Mouse (Mus musculus) ovary, postnatal 36 days (tissue): Measurements from ENCODE around the gene Grip2.
A peak's percentile ranks its signal among the peaks of the same experiment; 100 is the strongest.

Source experiments
- DNase-seq: peaks from one replicate; pipeline ENCODE4 v3.0.0; 2022; ENCODE audit warnings: low spot score, mixed read lengths

The Grip2 gene

DNA sequence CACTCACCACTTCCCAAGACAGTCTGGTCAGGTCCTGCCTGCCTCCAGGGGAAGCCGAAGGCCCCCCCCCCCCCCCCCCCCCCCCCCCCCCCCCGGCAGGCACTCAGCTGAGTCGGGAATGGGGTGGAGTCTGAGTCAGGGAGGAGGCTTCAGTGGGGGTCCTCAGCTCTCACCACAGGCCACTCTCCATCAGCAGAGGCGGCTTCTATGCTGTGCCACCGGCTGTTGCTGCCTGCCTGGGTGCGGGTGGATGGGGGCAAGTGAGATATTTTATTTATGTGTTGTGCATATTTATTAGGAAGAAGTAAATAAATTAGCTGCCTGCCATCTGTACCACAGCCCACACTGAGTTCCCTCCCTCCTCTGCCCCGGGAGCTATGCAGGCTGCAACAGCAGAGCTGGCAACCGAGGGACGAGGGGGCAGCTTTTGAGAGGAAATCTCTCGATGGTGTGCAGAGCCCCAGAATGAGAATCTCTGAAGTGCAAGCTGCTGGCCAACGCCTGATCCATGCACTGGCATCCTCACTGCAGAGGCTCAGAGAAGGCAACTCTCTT lies at the start of gene Grip2:
Grip2 (minus strand) TSS at position 235 of the 555 bp plus-strand sequence.
- DNase-seq, result no peak

DNA sequence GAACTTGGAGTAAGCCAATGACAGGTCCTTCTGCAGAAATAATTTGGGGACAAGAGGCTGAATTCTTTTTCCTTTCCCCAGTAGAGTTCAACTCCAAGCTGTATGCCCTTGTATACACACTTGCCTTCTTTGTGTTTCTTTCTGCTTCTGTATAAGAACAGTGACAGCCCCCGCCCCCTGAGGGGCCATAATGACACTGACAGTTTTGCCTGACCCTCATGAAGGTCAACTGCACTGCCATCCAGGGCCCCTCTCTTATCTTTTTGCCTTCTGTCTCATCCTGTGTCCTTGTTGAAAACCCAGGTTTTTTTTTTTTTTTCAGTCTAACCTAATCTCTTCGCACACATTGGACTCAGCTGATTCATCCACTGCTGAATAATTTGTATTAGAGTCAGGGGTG lies 45.7 kb upstream of the Grip2 start:
- no peak for DNase-seq

DNA sequence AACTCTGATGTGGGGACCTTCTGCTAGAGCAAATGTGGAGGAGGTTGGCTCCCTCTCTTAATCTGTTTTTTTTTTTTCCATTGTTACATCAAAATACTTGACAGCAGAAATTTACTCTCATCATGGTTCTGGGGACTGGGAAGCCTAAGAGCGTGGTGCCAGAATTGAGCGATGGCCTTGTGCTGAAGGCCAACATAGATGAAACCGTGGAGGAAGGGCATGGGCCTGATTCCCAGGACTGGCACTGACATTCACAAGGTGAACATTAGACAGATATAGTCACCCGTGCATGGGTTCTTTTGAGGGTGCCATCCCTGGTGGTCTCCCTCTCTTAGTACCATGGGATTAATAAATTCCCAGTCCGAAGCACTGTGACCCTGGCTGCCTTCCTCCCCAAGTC lies 41.0 kb upstream of the Grip2 start:
- DNase-seq, result peak; percentile 11

DNA sequence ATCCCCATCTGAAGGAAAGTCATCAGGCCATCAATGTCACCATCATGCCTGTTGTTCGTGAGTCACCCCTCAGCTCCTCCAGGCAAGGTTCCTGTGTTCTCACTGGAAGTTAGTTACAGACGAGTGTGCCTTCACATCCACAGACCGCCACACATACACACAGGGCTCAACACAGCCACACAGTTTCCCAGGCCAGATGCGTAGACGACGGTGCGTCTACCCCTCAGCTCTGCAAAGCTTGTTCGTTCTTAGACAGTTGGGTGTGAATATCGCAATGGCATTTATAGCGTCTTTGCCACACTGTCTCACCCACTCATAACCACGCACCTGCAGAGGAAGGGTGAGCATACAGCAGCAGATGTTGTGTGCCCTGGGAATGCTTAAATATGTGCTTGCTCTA lies 38.6 kb upstream of the Grip2 start:
- DNase-seq, result no peak

DNA sequence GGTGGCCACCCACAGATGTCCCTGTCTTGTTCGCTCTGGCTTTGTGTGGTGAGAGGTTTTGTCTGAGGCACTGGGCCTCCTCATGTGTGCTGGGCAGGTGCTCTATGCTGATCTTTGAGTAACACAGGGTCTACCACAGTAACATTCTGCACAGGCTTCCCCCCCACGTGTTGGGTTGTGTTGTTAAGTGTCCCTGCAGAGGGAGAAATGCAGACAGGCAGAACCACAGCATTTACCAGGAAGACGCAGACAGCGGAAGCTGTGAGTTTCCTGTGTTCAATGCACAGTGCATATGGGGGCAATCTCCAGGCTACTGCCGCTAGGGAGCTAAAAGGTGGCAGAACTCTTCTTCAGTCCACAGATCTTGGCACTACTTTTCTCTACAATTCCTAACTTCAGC lies 37.5 kb upstream of the Grip2 start:
- DNase-seq, result no peak

DNA sequence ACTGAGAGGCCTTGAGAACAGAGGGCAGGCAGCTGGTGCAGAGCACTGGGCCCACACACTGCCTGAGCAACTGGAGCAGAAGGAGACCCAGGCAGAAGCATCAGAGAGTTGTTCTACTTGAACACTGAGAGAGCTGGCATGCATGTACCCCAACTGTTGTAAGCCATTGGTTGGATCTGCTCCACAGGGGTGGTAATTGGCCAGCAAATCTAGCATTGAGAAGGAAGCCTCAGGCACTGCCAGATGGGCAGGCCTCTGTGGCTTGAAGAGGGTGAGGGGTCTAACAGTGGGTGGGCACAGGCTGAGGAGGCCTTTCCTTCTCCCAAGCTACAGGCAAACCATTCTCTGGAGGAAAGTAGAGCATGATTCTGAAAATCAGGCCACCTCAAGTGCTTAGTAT lies 35.8 kb upstream of the Grip2 start:
- DNase-seq, result no peak

DNA sequence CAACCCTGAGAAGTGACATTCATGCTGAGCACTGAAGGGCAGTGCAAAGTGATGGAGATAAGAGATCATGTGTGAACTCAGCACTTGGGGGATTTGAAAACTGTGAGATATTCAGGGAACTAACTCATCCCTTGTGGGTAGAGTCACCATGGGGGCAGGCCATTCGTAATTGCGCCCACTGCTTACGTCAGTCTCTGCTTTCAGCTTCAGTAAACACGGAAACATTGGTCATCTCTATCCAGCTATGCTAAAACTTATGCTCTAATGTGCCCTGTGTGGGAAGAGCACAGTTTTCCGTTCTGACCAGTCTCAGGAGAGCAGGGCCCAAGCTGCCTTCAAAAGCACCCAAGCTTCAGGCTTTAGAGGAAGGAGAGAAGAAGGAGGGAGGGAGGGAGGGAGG lies 31.3 kb upstream of the Grip2 start:
- DNase-seq, result no peak

DNA sequence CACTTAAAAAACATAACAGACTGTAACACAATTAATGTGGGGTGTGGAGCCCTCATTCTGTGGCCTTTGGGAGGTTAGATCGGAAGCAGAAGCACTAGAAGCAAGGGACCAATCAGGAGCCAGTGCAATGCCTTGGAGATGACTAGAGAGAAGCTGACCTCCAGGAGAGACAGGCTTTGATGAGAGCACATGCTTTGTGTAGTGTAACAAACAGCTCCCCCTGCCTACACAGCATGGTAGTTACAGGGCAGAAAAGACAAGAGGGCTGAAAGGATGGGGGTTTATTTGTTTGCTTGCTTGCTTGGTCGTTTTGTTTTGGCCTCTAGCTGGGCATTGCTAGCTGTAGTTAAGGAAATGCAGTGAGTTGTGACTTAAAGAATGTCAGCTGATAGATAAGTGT lies 25.5 kb upstream of the Grip2 start:
- DNase-seq, result no peak

DNA sequence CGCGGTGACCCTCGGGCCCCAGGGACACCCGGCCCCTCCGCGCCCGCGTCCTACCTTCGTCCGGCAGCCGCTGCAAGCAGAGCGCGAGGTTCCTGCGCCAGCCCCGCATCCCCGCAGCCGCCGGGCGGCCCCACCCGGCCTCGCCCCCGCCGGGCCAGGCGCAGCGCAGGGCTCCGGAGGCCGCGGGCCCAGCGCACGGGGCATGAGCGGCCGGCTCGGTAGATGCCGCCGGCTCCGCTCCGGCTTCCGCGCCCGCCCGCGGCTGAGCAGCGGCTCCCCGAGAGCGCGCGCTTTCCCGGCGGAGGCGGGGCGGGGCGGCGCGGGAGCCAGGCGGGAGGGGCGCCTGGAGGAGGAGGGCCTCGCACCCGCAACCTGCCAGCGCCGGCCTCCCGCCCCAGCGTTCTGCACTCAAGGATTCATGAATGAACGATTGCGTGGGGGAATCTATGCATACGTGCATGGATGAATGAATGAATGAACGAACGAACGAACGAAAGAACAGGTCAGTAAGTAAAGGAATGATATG lies 16.6 kb upstream of the Grip2 start:
- DNase-seq, result no peak

DNA sequence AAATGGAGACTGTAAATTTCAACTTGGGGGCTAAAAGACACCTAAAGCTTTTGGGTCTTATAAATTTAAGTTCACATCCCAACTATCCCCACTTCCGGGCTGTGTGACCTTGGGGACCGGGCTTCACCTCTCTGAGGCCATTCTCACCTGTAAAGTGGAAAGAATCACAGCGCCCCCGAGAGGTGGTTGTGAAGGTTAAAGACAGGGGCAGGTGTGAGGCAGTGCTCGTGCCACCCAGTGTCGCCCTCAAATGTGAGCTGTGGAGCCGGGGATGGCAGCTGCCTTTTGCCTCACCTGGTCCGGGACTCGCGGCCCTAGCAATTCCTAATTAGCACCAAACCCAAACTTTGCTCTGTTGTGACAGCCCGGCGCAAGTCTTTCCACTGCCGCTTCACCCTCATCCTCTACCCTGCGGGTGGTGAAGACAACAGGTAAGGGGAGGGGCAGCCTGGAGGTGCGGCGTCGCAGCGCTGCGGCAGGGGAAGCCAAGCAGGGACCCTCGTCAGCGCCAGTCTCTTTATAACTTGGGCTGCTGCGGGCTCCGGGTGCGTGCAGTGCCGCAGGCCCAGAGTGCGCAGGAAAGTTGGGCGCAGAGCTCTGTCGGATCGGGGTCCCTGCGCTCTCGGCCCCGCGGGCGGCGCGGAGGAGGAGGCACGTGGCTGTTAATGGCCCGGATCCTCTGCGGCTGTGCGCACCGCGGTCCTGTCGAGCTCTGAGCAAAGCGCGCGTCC lies 16.0 kb upstream of the Grip2 start:
- no peak for DNase-seq

DNA sequence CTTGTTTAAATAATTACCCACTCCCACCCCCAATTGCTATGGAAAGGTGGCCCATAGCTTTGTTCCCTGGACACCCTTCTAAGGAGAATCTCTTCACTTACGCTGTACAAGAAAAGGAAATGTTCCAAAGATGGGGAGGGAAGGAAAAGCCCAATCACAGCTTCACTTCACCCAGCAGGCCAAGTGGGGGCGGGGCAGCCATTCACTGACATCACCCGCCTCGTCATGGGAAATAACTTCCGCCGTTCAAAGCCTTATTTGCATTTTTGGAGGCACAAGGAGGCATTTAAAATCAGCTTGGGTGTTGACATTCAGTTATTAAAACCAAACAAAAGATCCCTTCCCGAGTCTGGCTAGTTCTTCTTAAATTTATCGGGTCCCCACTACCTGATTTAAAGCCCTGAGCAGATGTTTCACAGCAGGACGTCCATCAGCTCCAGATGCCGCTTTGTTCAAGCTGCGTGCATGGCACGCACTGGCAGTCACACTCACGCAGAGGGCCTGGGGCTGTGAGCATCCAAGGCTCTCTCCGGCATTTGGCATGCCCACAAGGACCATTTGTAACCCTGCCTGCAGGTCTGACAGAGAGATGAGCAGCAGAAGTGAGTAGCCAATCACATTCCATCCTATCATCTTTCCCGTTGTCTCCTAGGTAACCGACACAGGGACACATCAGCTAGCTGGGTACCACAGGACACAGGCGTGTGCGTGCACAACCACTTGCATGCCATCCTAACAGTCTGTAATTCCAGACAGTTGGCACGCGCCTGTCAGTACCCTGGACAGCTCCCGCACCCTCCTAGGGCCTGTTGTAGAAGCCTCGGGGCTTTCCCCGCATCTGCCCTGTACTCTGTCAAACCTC lies 12.2 kb upstream of the Grip2 start:
- peak; percentile 73 for DNase-seq

DNA sequence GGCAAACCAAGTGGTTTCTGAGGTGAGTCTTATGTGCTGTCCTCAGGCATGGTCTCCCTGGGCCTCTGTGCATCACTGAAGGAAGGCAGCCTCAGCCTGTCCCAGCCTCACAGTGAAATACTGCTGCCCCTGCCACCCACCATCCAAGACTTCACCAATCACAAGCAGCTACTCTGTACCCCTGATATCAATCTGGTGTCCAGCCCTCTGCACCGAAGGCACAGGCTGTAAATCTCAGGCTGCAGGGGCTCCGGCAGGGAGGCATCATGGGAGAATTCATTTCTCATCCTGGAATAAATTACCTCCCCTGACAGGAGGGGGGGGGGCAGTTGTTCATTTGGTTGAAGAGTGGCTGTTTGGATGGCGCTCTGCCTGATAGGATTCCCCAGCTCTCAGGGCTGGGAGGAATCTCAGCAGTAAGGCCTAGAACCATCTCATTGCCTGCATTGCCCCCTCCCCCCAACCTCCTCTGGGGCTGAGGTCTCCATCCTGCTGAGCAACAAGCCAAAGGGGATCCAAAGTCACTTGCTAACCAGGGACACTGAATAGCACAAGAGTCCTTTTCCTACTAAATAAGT lies 5.9 kb upstream of the Grip2 start:
- DNase-seq, result no peak

DNA sequence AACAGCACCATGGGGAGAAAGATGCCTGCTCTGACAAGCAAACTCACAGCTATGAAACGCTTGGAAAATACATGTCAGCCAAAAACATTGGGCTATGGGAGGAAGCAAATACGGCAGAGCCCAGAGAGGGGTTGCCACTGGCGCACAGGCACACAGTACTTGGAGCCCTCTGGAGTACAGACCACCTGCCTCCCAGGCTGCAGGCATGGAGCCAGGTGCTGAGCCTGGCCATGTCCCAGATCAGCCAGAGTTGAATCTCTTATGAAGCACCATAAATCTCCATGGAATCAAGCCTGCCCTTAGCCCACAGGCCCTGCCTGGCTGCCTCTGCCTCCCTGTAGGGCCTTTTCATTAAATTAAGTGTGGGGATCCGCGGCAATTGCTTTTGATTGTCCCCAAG lies 876 bp upstream of the Grip2 start:
- DNase-seq, result no peak

DNA sequence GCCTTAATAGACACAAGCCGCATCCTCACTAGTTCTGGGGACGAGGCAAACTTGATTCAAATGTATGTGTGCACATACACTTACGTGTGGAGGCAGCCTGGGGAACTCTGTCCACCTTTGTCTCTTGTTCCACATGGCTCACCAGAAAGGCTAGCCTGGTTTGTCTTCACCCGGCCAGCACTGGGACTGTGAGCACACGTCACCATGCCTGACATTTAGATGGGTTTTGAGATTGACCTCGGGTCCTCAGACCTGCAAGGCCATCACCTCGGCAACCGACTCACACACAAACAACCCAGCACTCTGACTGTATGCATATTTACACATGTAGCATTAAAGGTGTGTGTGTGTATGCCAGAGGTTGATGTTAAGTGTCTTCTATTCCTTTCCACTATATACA lies 8.8 kb downstream of the Grip2 start:
- no peak for DNase-seq

DNA sequence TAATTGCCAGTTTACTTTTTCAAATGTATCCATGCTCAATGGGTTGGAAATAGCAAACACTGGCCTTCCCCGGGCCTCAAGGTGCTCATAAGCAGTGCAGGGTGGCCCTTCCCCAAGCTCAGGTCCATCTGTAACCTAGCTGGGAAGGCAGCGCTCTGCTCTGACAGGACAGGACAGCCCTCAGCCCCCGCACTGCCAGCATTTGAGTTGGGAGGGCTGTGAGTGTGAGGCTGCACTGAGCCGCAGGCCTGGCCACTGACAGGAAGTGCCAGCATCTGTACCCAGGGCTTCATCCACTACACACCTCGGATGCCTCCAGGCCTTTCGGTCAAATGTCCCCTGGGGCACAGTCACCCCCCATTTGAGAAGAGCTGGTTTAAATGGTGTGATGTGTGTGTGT lies 11.1 kb downstream of the Grip2 start:
- DNase-seq, result no peak

DNA sequence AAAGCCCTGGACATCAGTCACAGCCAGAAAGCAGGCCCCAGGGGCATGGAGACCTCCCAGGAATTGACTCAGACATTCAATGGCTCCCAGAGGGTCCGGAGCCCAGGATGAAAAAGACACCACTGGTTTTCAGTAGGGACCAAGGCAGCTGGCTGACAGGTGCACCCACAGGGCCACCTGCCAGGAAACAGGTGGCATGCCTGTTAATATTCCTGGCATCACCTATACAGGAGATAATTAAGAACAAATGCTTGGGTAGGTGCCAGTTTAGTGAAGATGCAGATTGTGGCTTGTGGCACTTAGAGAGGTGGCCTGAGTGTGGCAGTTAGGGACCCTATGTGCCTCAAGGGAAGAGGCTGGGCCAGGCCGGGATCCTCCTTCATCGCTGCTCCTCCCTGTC lies 13.4 kb downstream of the Grip2 start:
- no peak for DNase-seq

DNA sequence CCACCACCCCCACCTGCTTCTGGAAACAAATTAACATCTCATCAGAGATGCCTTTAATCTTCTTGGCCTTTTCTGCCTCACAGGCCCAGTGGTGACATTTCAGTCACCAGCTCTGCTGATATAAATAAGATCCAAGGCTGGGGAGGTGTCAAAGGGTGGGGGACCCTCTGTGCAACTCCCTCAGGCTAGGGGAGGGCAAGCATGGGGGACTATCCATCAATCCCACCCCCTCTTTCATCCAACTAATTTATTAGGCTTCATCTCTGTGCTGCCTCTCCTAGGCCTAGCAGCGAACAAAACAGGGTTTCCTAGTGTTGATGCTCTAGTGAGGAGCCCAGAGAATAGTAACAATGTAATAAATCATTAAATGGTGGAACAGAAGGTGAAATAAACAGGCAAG lies 17.0 kb downstream of the Grip2 start:
- no peak for DNase-seq

DNA sequence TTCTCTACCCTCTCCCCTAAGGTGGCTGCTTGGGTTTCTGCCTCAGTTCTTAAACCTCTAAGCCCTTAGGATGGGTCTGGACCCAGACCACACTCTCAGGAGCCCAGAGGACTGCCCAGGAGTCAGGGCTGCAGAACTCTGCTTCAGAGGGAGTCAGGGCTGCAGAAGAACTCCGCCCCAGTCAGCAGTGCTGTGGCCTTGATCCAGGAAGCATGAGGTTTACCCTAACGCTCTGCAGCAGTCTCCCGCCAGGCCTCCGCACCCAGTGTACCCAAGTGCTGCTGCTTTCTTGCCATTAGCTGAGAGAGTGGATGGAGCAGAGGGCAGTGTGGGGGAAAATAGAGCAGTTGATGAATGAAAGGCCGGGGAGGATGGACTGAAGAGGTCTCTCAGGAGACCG lies 19.0 kb downstream of the Grip2 start:
- DNase-seq, result no peak

DNA sequence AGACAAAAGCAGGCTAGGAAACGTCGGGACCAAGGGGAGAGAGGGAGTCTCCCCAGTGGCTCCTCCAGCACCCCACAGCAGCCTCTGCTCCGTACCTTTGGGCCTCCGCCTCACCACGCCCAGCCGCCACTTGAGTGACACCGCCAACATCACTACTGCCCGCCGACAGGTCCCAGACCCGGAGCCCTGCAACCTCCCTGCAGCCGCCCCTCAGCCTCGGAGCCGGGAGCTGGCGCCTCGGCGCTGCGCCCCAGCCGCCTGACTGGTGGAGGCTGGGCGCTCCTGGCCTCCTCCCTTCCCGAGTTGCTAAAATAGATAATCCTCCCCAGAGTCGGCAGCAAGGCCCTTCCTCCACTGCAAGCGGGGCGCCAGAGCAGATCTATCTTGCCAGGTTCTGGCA lies 19.9 kb downstream of the Grip2 start:
- peak; percentile 20 for DNase-seq

DNA sequence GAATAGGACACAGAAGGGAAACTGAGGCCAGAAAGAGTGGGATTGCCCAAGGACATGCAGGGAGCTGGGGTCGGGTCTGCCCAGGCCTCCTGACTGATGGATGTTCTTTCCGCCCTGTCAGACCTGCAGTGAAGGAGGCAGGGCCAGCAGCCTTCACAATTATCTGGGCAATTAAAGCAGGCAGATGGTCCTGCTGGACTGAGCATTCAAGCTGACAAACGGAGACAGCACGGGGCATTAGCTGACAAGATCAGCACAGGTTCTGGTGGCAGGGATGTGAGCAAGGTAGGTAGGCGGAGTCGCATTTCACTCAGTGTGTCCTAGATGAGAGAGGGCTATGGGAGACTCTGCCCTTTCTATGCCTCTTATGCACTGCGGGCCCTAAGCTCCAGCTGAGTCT lies 22.9 kb downstream of the Grip2 start:
- DNase-seq, result no peak

DNA sequence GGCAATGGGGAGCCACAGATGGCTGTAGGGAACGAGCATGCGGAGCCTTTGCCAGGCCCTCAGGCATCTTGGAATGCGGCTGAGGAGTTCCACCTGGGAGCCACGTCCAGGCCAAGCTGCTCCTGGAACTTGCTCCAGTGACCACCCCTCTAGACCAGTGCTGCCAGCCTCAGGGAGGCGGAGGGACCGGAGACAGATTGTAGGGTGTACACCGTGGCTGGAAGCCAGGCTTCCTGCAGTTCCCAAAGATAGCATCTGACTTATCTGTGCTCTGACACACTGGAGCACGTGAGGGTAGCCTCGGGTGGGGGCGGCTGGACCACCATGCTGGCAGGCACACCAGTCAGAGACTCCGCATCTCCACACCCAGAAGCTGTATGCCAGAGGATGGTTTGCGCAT lies 28.6 kb downstream of the Grip2 start:
- no peak for DNase-seq

DNA sequence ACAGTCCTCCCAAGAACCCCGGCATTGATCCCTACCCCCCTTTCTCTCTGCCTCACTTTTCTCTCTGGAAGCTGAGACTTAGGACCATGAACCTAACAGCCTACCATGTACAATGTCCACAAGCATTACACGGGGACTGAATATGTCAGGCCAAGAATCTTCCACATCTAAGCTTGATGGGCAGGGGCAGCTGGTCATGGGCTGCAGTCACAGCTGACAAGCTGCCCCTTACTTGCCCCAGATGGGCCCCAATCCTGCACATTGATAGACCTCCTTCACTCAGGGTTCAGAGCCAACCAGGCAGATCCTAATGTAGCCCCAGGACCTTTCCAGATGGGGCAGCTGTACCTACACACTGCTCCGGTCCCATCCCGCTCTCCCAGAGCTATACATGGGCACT lies 30.3 kb downstream of the Grip2 start:
- no peak for DNase-seq

DNA sequence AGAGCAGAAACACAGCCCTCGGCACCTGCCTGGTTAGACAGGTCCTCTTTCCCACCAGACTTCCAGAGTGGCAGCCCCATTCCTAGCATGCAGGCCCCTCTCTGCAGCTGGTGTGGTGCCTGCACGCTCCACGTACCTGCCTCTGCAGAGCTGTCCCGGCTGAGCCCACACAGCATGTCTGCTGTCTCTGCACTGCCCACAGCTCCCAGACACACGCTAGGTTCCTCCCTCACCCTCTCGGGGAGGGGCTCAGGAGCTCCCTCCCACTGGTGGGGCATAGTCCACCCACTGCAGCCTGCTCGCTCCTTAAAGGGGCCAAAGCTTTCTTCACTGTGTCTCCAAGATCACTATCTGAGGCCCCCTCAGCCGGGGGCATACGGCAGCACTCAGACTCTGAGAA lies 31.0 kb downstream of the Grip2 start:
- DNase-seq, result no peak
